Mouse (Mus musculus): ENCODE data around the gene Sh2d4b. TPM values are rescaled to one million over a fixed set of nuclear protein-coding genes. Genes with fewer than 3 reads are reported as not detected.
A peak's percentile ranks its signal among the peaks of the same experiment; 100 is the strongest.

Sh2d4b gene
- polyA plus RNA-seq, 1 experiment from 2014 or later = not detected

GRCm38 (mm10) chr14:40902307-40903055 lies 9.4 kb upstream of the Sh2d4b start:
- Histone ChIP-seq H3K27me3 (replicated peaks; ENCODE audit: control insufficient read depth, insufficient read depth, low read length) (no peaks in the 10 kb centered on the region), H3K36me3 (ENCODE audit: control insufficient read depth, insufficient read depth) (peaks cover 14% of the 10 kb centered on the region), H3K27ac (ENCODE audit: low read depth, low read length) (no peak overlapping the region), H3K4me1 (replicated peaks; ENCODE audit: control insufficient read depth, insufficient read depth, low read length) (no peaks in the 10 kb centered on the region), H3K9ac (ENCODE audit: low read depth, low read length) (no peak overlapping the region), H3K9me3 (ENCODE audit: control insufficient read depth) (no peaks in the 10 kb centered on the region), H3K4me3 (ENCODE audit: low read depth, low read length) (no peak overlapping the region), H3K4me2 (replicated peaks; ENCODE audit: low read depth) (no peak overlapping the region)
- no peak for TF ChIP-seq CTCF (IDR thresholded peaks at IDR 0.05; ENCODE audit: low read depth)
- no peak for ATAC-seq
- WGBS = 67% methylated on average over 12 of the region's 12 CpGs

DNA sequence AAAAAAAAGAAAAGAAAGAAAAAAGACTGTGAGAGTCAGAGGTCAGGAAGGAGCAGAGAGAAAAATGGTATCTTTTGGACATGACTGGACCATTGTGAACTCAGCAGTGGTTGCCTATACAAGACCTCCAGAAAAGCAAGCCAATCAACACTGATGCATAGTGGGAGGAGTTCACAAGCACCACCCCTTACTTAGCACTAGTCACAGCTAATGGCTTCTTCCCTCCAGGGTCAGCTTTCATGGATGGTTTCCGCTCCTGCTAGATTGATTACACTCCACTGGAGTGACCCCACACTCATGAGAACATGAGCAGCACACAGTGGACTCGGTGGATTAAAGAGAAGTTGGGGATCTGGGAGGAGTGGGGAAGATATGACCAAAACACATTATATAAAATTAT lies 7.2 kb upstream of the Sh2d4b start:
- no peaks in the 10 kb centered on the region for H3K4me1 ChIP-seq (replicated peaks; ENCODE audit: control insufficient read depth, insufficient read depth, low read length)
- ATAC-seq = no peak
- WGBS = 69% methylated on average over 2 of the region's 2 CpGs

GRCm38 (mm10) chr14:40897916-40898315 lies 4.8 kb upstream of the Sh2d4b start:
- Histone ChIP-seq H3K9me3 (ENCODE audit: control insufficient read depth) (no peaks in the 10 kb centered on the region), H3K4me2 (replicated peaks; ENCODE audit: low read depth) (no peak overlapping the region), H3K9ac (ENCODE audit: low read depth, low read length) (no peak overlapping the region), H3K36me3 (ENCODE audit: control insufficient read depth, insufficient read depth) (no peaks in the 10 kb centered on the region), H3K27ac (ENCODE audit: low read depth, low read length) (no peak overlapping the region), H3K4me3 (ENCODE audit: low read depth, low read length) (no peak overlapping the region), H3K4me1 (replicated peaks; ENCODE audit: control insufficient read depth, insufficient read depth, low read length) (peaks cover 2% of the 10 kb centered on the region; the same call in 1 of the 2 replicates), H3K27me3 (replicated peaks; ENCODE audit: control insufficient read depth, insufficient read depth, low read length) (no peaks in the 10 kb centered on the region)
- TF ChIP-seq CTCF (IDR thresholded peaks at IDR 0.05; ENCODE audit: low read depth) = no peak
- ATAC-seq = peak; percentile 70
- 40% methylated on average over 3 of the region's 3 CpGs for WGBS

More for the DNA sequence above, 7.2 kb upstream of the Sh2d4b start:
- H3K27me3 ChIP-seq (replicated peaks; ENCODE audit: control insufficient read depth, insufficient read depth, low read length) = no peaks in the 10 kb centered on the region
- TF ChIP-seq CTCF (IDR thresholded peaks at IDR 0.05; ENCODE audit: low read depth) = no peak
- H3K9me3 ChIP-seq (ENCODE audit: control insufficient read depth) = no peaks in the 10 kb centered on the region
- no peak overlapping the region for H3K27ac ChIP-seq (ENCODE audit: low read depth, low read length)
- no peak overlapping the region for H3K9ac ChIP-seq (ENCODE audit: low read depth, low read length)
- H3K4me2 ChIP-seq (replicated peaks; ENCODE audit: low read depth) = no peak overlapping the region
- H3K4me3 ChIP-seq (ENCODE audit: low read depth, low read length) = no peak overlapping the region
- peaks cover 4% of the 10 kb centered on the region; the same call in 1 of the 2 replicates for H3K36me3 ChIP-seq (ENCODE audit: control insufficient read depth, insufficient read depth)

- Histone ChIP-seq H3K4me2 (replicated peaks; ENCODE audit: low read depth) (no peak overlapping the region), H3K4me3 (ENCODE audit: low read depth, low read length) (no peak overlapping the region), H3K9me3 (ENCODE audit: control insufficient read depth) (no peaks in the 10 kb centered on the region), H3K27ac (ENCODE audit: low read depth, low read length) (no peak overlapping the region), H3K36me3 (ENCODE audit: control insufficient read depth, insufficient read depth) (no peaks in the 10 kb centered on the region), H3K4me1 (replicated peaks; ENCODE audit: control insufficient read depth, insufficient read depth, low read length) (peaks cover 2% of the 10 kb centered on the region; the same call in 1 of the 2 replicates), H3K9ac (ENCODE audit: low read depth, low read length) (no peak overlapping the region), H3K27me3 (replicated peaks; ENCODE audit: control insufficient read depth, insufficient read depth, low read length) (no peaks in the 10 kb centered on the region)
- no peak for TF ChIP-seq CTCF (IDR thresholded peaks at IDR 0.05; ENCODE audit: low read depth)
- ATAC-seq = no peak
- 64% methylated on average over 8 of the region's 8 CpGs for WGBS
Observed at GRCm38 (mm10) chr14:40895681-40896080, 2.6 kb upstream of the Sh2d4b start.

- no peak overlapping the region for H3K27ac ChIP-seq (ENCODE audit: low read depth, low read length)
- 8% methylated on average over 23 of the region's 23 CpGs for WGBS
- H3K9ac ChIP-seq (ENCODE audit: low read depth, low read length) = no peak overlapping the region
- no peaks in the 10 kb centered on the region for H3K27me3 ChIP-seq (replicated peaks; ENCODE audit: control insufficient read depth, insufficient read depth, low read length)
- H3K9me3 ChIP-seq (ENCODE audit: control insufficient read depth) = no peaks in the 10 kb centered on the region
- no peak overlapping the region for H3K4me3 ChIP-seq (ENCODE audit: low read depth, low read length)
- peaks cover 2% of the 10 kb centered on the region; the same call in 1 of the 2 replicates for H3K4me1 ChIP-seq (replicated peaks; ENCODE audit: control insufficient read depth, insufficient read depth, low read length)
- peak overlapping the region; percentile 55 for H3K4me2 ChIP-seq (replicated peaks; ENCODE audit: low read depth)
- peak; percentile 71 for ATAC-seq
- peak; percentile 95 for TF ChIP-seq CTCF (IDR thresholded peaks at IDR 0.05; ENCODE audit: low read depth)
- H3K36me3 ChIP-seq (ENCODE audit: control insufficient read depth, insufficient read depth) = no peaks in the 10 kb centered on the region
Observed at GRCm38 (mm10) chr14:40894576-40895247, 1.6 kb upstream of the Sh2d4b start.

DNA sequence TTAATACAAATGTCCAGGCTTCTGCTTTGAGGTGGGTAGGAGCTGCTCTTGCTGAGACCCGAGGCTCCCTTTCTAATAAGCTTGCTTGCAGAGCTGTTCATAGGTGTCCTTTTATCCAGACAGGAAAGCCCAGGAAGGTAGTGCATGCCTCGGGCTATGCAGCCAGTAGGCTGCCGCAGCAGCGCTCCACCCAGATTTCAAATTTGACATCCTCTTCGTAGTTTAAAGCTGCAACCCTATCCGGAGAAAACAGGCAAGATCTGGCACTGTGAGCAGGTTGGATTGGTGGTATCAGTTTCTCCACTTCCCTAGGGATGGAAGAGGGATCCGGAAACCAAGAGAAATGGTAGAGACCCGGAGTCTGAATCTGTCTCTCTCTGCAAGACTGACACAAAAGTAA lies 818 bp upstream of the Sh2d4b start:
- Histone ChIP-seq H3K4me2 (replicated peaks; ENCODE audit: low read depth) (no peak overlapping the region; the same call in 1 of the 2 replicates), H3K4me3 (ENCODE audit: low read depth, low read length) (no peak overlapping the region), H3K27me3 (replicated peaks; ENCODE audit: control insufficient read depth, insufficient read depth, low read length) (no peaks in the 10 kb centered on the region), H3K27ac (ENCODE audit: low read depth, low read length) (no peak overlapping the region), H3K4me1 (replicated peaks; ENCODE audit: control insufficient read depth, insufficient read depth, low read length) (peaks cover 2% of the 10 kb centered on the region; the same call in 1 of the 2 replicates), H3K36me3 (ENCODE audit: control insufficient read depth, insufficient read depth) (no peaks in the 10 kb centered on the region), H3K9ac (ENCODE audit: low read depth, low read length) (no peak overlapping the region), H3K9me3 (ENCODE audit: control insufficient read depth) (no peaks in the 10 kb centered on the region)
- TF ChIP-seq CTCF (IDR thresholded peaks at IDR 0.05; ENCODE audit: low read depth) = no peak
- no peak for ATAC-seq
- 75% methylated on average over 8 of the region's 8 CpGs for WGBS
